Mouse (Mus musculus) kidney, embryonic 16.5 days (tissue): Measurements from ENCODE around the gene Fau. TPM values are rescaled to one million over a fixed set of nuclear protein-coding genes. Genes with fewer than 3 reads are reported as not detected.
A peak's percentile ranks its signal among the peaks of the same experiment; 100 is the strongest.

Experiments used
- ATAC-seq: fragments of 200-750 bp; cut with Nextera tagmentation; 2 replicates; pipeline ENCODE4 v1.8.0; 2017; ENCODE audit warnings: moderate TSS enrichment; ENCODE audit not compliant: low FRiP score, low TSS enrichment
- H3K27ac ChIP-seq: fragments of 300-500 bp; sonication (generic); 2 replicates; pipeline ENCODE4 v1.5.1; 2014; ENCODE audit warnings: low read length
- H3K27me3 ChIP-seq: fragments of 300-500 bp; sonication (generic); 2 replicates; pipeline ENCODE4 v1.6.1; 2014; ENCODE audit warnings: low read length, control low read depth, mixed read lengths; ENCODE audit not compliant: insufficient read depth
- H3K36me3 ChIP-seq: fragments of 300-500 bp; sonication (generic); 2 replicates; pipeline ENCODE4 v1.6.1; 2014; ENCODE audit warnings: low read length, control low read depth, mixed read lengths; ENCODE audit not compliant: insufficient read depth
- H3K4me1 ChIP-seq: fragments of 300-500 bp; sonication (generic); 2 replicates; pipeline ENCODE4 v1.6.1; 2014; ENCODE audit warnings: low read length, control low read depth, mixed read lengths; ENCODE audit not compliant: insufficient read depth
- H3K4me2 ChIP-seq: fragments of 300-500 bp; sonication (generic); replicated peaks from 2 replicates; pipeline ENCODE4 v1.6.1; 2014; ENCODE audit warnings: low read depth, low read length
- H3K4me3 ChIP-seq: fragments of 300-500 bp; sonication (generic); 2 replicates; pipeline ENCODE4 v1.5.1; 2014; ENCODE audit warnings: mild to moderate bottlenecking, low read length
- H3K9ac ChIP-seq: fragments of 300-500 bp; sonication (generic); replicated peaks from 2 replicates; pipeline ENCODE4 v1.6.1; 2014; ENCODE audit warnings: low read length
- H3K9me3 ChIP-seq: fragments of 300-500 bp; sonication (generic); 2 replicates; pipeline ENCODE4 v1.6.1; 2016; ENCODE audit warnings: low read length, control low read depth
- WGBS: fragments of 180-500 bp; shearing (Covaris S2); extraction: QIAGEN DNeasy Blood & Tissue Kit; methylation state at CpG from one replicate; pipeline ENCODE4 v1.1.7; 2014; 5-methylcytosine and 5-hydroxymethylcytosine counted together
- polyA plus RNA-seq: library from polyadenylated mRNA; unstranded; fragments of >200 nt; fragmentation: Nextera tagmentation; extraction: Ambion mirVana; gene quantifications from 2 replicates; pipeline ENCODE4 v1.2.1, GENCODE M21; 2015

Gene Fau
- polyA plus RNA-seq, 1 experiment from 2014 or later: 690 TPM

GRCm38 (mm10) chr19:6069851-6070250 is 12.2 kb downstream of the Fau start:
- H3K36me3 ChIP-seq: peaks cover 33% of the 10 kb centered on the region
- no peak for ATAC-seq
- 94% methylated on average over 10 of the region's 10 CpGs for WGBS
- no peak overlapping the region for H3K4me2 ChIP-seq
- no peak overlapping the region for H3K27ac ChIP-seq
- H3K4me3 ChIP-seq: no peak overlapping the region
- H3K27me3 ChIP-seq: no peaks in the 10 kb centered on the region
- H3K9me3 ChIP-seq: no peaks in the 10 kb centered on the region
- peaks cover 22% of the 10 kb centered on the region for H3K4me1 ChIP-seq
- no peak overlapping the region for H3K9ac ChIP-seq

- no peak overlapping the region for H3K4me2 ChIP-seq
- H3K4me1 ChIP-seq: peaks cover 22% of the 10 kb centered on the region
- no peak overlapping the region for H3K4me3 ChIP-seq
- H3K36me3 ChIP-seq: peaks cover 37% of the 10 kb centered on the region
- H3K9ac ChIP-seq: no peak overlapping the region
- ATAC-seq: no peak
- H3K27me3 ChIP-seq: no peaks in the 10 kb centered on the region
- 91% methylated on average over 31 of the region's 31 CpGs for WGBS
- no peaks in the 10 kb centered on the region for H3K9me3 ChIP-seq
- no peak overlapping the region for H3K27ac ChIP-seq
These were observed 13.1 kb downstream of the Fau start for GRCm38 (mm10) chr19:6070571-6071250.

- Histone ChIP-seq H3K9ac (no peak overlapping the region), H3K9me3 (no peaks in the 10 kb centered on the region), H3K4me1 (peaks cover 28% of the 10 kb centered on the region), H3K27me3 (no peaks in the 10 kb centered on the region), H3K36me3 (peaks cover 37% of the 10 kb centered on the region), H3K27ac (no peak overlapping the region), H3K4me2 (no peak overlapping the region), H3K4me3 (no peak overlapping the region)
- no peak for ATAC-seq
- 92% methylated on average over 19 of the region's 19 CpGs for WGBS
These were observed 13.6 kb downstream of the Fau start for GRCm38 (mm10) chr19:6071261-6071660.

GRCm38 (mm10) chr19:6073889-6074288 is 16.2 kb downstream of the Fau start:
- WGBS: 92% methylated on average over 5 of the region's 5 CpGs
- peaks cover 37% of the 10 kb centered on the region for H3K36me3 ChIP-seq
- H3K4me3 ChIP-seq: no peak overlapping the region
- H3K27me3 ChIP-seq: no peaks in the 10 kb centered on the region
- H3K9ac ChIP-seq: no peak overlapping the region
- H3K4me2 ChIP-seq: no peak overlapping the region
- no peak overlapping the region for H3K27ac ChIP-seq
- ATAC-seq: no peak
- H3K4me1 ChIP-seq: peaks cover 8% of the 10 kb centered on the region
- no peaks in the 10 kb centered on the region for H3K9me3 ChIP-seq

- H3K4me3 ChIP-seq: peak within 1 kb of the TSS; percentile 83
- peaks cover 8% of the 10 kb centered on the region for H3K4me1 ChIP-seq
- no peaks in the 10 kb centered on the region for H3K27me3 ChIP-seq
- under 1% methylated on average over 33 of the region's 33 CpGs for WGBS
- peak; percentile 90 for ATAC-seq
- peak within 1 kb of the TSS; percentile 88 for H3K9ac ChIP-seq
- H3K36me3 ChIP-seq: peaks cover 23% of the 10 kb centered on the region
- H3K27ac ChIP-seq: peak within 1 kb of the TSS; percentile 84
- no peaks in the 10 kb centered on the region for H3K9me3 ChIP-seq
- peak within 1 kb of the TSS; percentile 91 for H3K4me2 ChIP-seq
These were observed 19.1 kb downstream of the Fau start, which contains the start of gene Vps51 for GRCm38 (mm10) chr19:6076564-6077393. Gene Vps51, minus strand, starts transcription at chr19:6077231.

- no peaks in the 10 kb centered on the region for H3K27me3 ChIP-seq
- H3K4me1 ChIP-seq: peaks cover 19% of the 10 kb centered on the region
- no peak within 1 kb of the TSS for H3K27ac ChIP-seq
- no peaks in the 10 kb centered on the region for H3K9me3 ChIP-seq
- no peak within 1 kb of the TSS for H3K4me2 ChIP-seq
- 93% methylated on average over 12 of the region's 12 CpGs for WGBS
- no peak for ATAC-seq
- H3K4me3 ChIP-seq: no peak within 1 kb of the TSS
- peaks cover 20% of the 10 kb centered on the region for H3K36me3 ChIP-seq
- H3K9ac ChIP-seq: no peak within 1 kb of the TSS
These were observed 22.4 kb downstream of the Fau start, which contains the start of gene Tmem262 for GRCm38 (mm10) chr19:6079983-6080480. Gene Tmem262, plus strand, starts transcription at chr19:6080033.

GRCm38 (mm10) chr19:6082156-6082555 is 24.5 kb downstream of the Fau start, which contains the start of gene Gm28374:
Gene Gm28374, minus strand, starts transcription at chr19:6082256.
- peaks cover 15% of the 10 kb centered on the region for H3K4me1 ChIP-seq
- ATAC-seq: no peak
- H3K4me3 ChIP-seq: no peak within 1 kb of the TSS
- H3K4me2 ChIP-seq: no peak within 1 kb of the TSS
- no peaks in the 10 kb centered on the region for H3K27me3 ChIP-seq
- no peaks in the 10 kb centered on the region for H3K9me3 ChIP-seq
- peaks cover 19% of the 10 kb centered on the region for H3K36me3 ChIP-seq
- H3K9ac ChIP-seq: no peak within 1 kb of the TSS
- 93% methylated on average over 9 of the region's 9 CpGs for WGBS
- no peak within 1 kb of the TSS for H3K27ac ChIP-seq

GRCm38 (mm10) chr19:6084478-6085248 is 27.0 kb downstream of the Fau start, which contains the start of the genes Zfpl1 and Cdca5:
Gene Zfpl1, minus strand, starts transcription at chr19:6084956.
Gene Cdca5, plus strand, starts transcription at chr19:6084983.
- Histone ChIP-seq H3K9ac (peak within 1 kb of the TSS; percentile 80), H3K27ac (peak within 1 kb of the TSS; percentile 65), H3K4me1 (peaks cover 15% of the 10 kb centered on the region), H3K4me2 (peak within 1 kb of the TSS; percentile 91), H3K27me3 (no peaks in the 10 kb centered on the region), H3K9me3 (no peaks in the 10 kb centered on the region), H3K4me3 (peak within 1 kb of the TSS; percentile 85), H3K36me3 (peaks cover 23% of the 10 kb centered on the region)
- peak; percentile 93 for ATAC-seq
- under 1% methylated on average over 58 of the region's 58 CpGs for WGBS

- H3K9ac ChIP-seq: peak overlapping the region; percentile 80
- H3K27me3 ChIP-seq: no peaks in the 10 kb centered on the region
- no peaks in the 10 kb centered on the region for H3K9me3 ChIP-seq
- under 1% methylated on average over 17 of the region's 17 CpGs for WGBS
- peaks cover 15% of the 10 kb centered on the region for H3K4me1 ChIP-seq
- ATAC-seq: peak; percentile 80
- H3K4me3 ChIP-seq: peak overlapping the region; percentile 85
- H3K4me2 ChIP-seq: peak overlapping the region; percentile 91
- H3K36me3 ChIP-seq: peaks cover 23% of the 10 kb centered on the region
- H3K27ac ChIP-seq: peak overlapping the region; percentile 65
These were observed 27.8 kb downstream of the Fau start for GRCm38 (mm10) chr19:6085417-6085879.
